Mouse (Mus musculus) heart, adult 8-10 months (tissue): ENCODE results near the gene Aagab. TPM values are rescaled to one million over a fixed set of nuclear protein-coding genes. Genes with fewer than 3 reads are reported as not detected.

ENCODE experiments used
- DNase-seq: peaks from one replicate; pipeline ENCODE4 v3.0.0; 2022; ENCODE audit warnings: low spot score
- total RNA-seq, 4 experiments: library from RNA; stranded (reverse); gene quantifications; 2 replicates each; pipeline ENCODE4 v1.2.4; 2022

Aagab gene
- 10 to 100 TPM; 14.6 to 23.9 (median 20.2) TPM for total RNA-seq

DNA sequence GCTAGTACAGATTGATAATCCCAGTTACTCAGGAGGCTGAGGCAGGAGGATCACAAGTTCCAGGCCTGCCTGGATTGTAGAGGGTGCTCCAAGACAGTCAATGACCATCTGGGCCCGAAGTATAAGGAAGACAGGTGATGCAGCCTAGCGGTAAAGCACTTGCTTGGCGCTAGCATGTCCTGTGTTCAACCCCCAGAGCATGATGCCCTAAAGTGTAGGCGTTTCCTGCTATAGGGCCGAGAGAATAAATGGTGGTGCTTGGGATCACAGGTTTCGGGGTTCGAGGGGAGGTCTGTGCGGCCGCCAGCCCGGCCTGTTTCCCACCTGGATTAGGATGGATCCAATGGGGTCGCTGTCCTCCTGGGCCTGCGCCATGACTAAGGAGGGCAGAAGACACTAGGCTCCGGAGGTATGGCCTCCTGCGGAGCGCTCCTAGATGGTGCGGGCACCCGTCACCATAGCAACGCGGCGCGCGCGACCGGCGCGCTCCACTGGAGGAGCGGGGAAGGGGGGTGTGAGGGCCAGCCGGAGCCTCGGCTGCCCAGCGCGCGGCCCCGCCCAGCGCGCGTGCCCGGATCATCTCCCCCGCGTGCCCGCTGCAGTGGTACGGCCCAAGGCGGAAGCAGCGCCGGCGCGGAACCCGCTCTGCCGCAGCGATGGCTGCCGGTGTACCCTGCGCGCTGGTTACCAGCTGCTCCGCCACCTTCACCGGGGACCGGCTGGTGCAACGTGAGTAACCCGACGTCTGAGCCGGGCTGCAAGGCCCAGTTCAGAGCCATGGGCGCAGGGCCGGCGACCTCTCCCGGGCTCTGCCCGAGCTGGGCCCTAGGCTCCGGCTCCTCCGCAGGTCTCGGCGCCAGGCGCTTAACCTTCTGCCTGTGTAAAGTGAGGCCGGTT is at the start of gene Aagab, which contains the start of gene Iqch:
Aagab (plus strand) TSS at position 618 of the 897 bp plus-strand sequence.
Iqch (minus strand) TSS at position 451 of the 897 bp plus-strand sequence.
- DNase-seq, result peak; percentile 92

DNA sequence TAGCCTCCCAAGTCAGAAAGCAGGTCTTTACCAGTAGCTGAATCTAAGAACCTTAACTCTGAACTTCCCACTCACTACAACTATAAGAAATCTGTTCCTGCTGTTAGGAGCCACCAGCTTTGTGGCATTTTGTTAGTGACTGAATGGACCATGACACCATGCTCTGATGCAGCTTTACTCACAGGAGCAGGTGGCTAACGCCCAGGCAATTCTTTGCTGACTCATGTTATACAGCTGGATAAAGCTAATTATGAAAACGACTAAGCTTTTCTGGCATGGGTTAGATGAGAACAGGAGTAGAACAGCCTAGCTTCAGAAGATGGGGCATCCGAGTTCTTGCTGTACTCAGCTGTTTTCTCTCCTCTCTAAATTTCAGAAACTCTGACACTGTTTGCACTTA is 48.8 kb upstream of the Aagab start:
- no peak for DNase-seq

DNA sequence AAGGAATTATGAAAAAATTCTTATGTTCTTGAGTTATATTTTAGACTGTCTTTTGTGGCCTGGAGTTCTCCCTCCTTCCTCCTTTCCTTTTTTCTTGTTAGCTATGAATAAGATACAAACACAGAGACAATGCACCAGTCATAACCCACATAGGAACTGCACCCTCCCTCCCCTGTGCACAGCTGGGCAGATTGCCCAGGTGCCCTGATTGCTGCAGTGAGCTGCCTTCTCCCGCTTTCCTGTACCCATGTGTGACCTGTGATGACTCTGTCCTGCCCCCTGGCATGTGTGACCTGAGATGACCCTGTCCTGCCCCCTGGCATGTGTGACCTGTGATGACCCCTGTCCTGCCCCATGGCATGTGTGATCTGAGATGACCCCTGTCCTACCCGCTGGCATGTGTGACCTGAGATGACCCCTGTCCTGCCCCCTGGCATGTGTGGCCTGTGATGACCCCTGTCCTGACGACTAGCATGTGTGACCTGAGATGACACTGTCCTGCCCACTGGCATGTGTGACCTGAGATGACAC is 46.9 kb upstream of the Aagab start:
- DNase-seq, result no peak

DNA sequence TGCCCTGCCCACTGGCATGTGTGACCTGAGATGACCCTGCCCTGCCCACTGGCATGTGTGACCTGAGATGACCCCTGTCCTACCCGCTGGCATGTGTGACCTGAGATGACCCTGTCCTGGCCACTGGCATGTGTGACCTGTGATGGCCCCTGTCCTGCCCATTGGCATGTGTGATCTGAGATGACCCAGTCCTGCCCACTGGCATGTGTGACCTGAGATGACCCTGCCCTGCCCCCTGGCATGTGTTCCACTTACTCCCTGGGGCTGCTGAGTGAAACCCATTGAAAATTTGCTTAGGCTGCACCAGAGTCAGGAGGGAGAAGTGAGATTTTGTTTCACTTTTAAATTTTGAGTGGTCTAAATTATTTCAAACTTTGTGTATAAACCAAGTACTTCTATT is 46.1 kb upstream of the Aagab start:
- DNase-seq, result no peak

DNA sequence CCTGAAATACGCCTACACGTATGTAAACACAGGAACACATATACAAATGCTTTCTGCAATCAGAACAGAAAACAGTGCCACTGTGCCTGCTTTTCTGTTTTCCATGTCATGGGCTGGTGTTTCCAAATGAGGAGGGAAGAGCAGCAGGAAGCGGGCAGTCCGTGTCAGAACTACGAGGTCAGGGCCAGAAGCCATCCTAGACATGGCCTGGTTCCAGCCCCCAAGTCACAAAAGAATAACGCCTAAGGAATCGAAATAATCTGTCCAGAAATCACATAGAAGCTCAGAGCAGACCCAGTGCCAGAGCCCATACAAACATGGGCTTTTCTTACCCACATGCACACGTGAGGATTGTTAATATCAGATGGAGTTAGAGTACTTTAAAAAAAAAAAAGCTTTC is 45.5 kb upstream of the Aagab start:
- no peak for DNase-seq

DNA sequence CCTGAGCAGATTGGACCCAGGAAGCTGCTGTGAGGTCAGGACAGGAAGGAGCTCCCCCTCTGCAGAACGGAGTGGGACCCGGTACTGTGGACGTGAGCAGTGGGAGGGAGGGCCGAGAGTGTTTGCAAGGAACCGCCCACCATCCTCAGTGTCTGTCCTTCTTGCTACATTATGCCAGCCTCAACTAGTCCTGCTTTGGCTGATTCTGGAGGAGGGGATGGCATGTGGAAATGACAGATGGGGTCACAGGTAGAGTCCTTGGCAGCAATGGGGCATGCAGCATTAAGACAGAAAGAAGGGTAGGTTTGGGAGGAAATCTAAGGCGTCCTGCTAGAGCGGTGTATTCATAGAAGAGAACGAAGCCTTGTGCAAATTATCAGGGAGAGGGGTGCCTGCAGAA is 40.5 kb upstream of the Aagab start:
- no peak for DNase-seq

DNA sequence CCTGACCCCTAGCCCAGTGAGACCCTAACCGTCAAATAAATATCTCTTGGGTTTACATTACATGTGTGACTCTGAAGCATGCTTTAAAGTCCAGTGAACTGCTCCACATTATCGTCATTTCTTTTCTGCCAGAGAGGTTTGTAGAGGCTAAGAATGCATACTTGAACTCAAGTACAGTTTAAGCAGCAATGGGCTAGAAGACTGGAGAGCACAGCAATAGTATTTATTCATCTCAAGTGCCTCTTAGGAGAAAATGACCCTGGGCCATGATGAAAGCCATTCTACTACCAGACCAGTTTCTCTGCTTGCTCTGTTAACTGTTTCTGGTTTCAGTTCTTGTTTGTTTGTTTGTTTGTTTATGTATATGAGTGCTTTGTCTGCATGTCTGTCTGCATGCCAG is 39.0 kb upstream of the Aagab start:
- DNase-seq, result no peak

DNA sequence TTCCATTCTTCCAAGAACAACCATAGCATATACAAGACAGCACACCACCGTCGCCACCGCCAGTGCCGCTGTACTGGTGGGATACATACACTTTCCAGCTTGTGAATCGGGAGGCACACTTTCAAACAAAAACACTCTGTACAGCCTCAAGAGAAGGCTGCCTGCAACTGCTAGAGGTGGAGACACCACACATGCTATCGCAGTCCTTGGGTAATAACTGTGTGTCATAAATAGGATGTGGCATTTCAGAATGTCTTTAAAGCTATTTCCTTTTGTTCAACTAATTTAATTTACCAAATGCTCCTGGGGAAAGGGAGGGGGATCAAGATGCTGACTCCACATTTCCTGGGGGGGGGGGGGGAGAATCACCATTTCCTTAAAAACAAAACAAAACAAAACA is 34.1 kb upstream of the Aagab start:
- DNase-seq, result no peak

DNA sequence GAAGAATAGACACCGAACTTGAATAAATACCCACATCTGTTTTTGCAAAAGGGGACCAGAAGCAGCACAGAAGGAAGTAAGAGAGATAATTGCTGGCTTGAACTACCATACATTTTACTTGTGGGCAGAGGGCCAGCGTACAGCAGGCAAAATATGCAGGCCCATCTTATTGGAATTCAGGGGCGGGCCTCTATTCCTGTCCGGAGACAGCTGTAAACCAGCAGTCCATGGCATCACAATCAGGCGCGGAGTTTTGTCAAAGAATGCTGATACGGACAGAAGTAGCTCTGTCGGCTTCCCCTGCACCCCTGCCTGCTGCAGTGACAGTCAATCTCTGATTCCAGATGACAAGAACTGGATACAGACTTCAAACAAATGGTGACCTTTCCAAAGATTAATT is 33.7 kb upstream of the Aagab start:
- DNase-seq, result no peak

DNA sequence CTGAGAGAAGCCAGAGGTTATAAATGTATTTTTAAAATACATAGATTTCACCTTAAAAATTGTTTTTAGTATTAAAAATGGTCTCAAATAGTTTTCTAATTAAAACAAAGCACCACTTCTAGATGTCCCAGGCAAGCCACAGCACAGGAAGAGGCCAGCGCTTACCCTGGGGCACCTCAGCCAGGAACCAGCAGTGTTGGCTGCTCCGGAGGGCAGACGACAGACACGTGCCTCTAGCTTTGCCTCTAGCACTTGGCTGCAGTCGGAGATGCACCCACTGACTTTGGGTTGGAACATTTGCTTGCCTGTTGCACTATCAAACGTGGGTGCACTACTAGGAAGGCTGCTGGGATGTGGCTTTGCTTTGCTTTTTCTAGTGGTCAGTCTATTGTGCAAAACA is 30.6 kb upstream of the Aagab start:
- no peak for DNase-seq

DNA sequence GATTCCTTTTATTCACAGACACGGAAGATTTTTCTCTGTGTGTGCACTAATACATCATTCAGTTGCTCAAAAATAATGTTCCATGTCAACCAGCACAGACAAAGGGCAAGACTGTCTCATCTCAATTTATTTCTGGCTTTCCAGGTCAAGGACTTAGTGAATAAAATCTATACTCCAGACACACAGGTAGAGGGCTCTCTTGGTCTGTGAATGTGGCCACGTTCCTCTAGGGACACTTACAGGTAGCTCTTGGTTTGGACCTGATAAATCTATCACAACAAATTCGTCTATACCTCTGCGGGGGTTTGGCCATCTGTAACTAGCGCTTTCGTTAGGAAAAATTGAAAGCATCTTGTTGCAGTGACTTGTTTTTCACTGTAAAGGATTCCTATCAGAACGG is 29.6 kb upstream of the Aagab start:
- DNase-seq, result no peak

DNA sequence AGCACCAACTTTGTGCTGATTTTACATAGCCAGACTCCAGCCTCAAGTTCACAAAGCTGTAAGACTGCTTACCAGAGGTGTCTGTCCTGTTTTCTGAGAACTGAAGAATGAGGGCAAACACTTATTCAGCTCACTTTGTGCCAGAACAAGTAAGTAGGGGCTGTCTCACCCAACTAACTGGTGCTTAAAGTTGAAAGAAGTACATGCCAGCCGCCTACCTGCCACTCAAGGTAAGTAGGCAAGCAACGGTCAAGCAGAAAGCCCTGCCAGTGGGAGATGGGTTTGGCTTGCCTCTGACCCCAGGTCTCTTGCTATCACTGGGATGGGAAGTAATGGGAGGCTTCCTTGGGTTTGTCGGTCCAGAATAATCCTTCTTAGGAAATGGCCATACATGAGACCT is 25.0 kb upstream of the Aagab start:
- DNase-seq, result no peak

DNA sequence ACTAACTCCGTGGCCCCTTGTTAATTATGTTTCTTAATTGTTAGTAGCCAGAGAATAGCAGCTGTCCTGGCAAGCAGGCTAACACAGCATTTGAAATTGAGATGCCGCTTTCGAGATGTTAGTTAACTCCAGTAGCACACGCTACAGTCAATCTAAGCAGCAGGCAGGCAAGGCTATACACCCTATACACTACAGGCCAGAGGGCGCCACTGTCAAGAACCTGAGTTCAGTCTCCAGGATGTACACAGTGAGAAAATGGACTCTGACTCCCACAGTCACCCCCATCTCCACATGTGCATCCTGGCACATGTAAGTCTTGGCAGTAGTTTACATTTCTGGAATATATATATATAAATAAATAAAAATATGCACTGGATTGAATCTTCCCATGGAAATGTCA is 22.8 kb upstream of the Aagab start:
- no peak for DNase-seq

DNA sequence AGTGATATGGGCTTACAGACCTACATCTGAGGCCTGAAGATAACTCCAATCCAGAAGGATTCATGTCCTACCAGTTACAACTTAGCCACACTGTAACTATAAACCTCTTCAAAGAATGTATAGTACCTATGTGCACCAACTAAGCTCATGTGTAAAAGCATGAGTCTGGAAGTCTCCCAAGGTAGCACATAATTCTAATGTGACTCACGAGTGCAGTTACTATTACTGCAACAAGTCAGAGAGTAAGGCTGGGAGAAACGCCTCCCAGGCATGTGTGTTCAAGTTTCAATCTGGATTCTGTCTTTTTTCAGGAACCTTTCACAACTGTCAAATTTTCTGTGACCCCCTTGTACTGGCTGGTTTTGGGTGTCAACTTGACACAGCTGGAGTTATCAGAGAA is 22.4 kb upstream of the Aagab start:
- DNase-seq, result no peak

DNA sequence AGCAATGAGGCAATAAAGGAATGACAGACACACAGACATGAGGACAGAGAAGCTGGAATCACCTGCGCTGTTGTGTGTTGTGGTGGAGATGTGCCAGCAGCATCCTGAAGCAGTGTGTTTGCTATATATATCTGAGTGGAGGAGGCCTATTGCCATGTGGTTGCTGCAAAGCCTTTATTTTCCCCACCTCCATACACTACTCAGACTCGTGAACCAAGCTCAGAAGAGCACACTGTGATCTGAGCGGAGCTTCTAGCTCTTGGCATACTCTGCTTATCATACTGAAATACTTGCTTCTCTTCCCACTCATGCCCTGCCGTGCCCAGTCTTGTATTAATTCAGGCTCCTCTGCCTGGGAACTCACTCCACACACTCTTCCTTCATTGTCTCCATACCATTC is 20.7 kb upstream of the Aagab start:
- no peak for DNase-seq

DNA sequence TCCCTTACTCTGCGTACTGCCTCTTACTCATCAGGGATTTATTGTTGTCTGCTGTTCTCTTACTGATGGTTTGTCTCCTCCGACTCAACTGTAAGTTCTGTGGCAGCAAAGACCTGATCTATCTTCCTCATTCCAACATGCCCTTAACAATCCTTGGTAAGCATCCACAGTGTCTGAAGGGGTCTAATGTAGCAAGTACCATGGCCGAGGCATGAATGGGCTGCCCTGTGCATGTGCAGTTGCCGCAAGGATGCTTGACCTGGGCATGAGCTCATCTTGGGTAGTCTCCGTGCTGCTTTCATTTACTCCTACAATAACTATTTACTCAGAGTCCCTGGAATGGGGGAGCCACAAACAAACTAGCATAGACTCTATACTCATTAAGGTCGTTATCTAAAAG is 17.2 kb upstream of the Aagab start:
- no peak for DNase-seq

DNA sequence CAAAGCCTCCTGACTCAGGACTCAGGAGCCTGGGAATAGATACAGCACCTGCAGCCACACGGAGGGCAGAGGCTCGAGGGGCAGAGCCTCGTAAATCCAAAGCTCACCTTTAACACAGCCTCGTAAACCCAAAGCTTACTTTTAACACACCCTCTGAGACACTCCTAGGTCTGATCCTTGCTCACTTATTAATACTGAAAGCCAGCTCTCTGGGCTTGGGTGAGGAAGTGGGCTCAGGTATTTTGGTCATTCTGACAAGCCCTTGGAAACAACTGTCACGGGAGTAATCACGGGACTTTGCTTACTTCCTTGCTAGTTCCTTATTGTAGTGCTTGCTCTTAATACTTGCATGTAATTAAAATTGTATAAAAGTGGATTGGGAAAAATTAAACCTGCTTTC is 13.3 kb upstream of the Aagab start:
- DNase-seq, result no peak

DNA sequence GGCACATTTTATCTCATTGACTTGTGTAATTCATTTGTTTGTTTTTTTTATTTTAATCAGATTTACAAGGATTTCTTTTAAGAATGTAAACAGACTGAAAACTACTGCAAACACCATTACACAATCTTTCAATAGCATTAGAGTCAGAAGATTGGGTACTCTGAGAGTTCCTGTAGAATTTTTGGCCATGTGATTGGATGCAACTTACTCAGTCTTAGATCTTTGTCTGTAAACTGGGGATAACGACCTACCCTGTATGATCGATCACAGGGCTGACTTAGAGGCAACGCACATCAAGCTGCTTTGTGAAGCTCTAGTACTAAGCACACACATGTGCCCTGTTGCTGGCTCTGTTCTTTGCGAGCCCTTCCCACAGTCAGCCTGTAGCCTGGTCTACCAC is 11.9 kb upstream of the Aagab start:
- DNase-seq, result no peak

DNA sequence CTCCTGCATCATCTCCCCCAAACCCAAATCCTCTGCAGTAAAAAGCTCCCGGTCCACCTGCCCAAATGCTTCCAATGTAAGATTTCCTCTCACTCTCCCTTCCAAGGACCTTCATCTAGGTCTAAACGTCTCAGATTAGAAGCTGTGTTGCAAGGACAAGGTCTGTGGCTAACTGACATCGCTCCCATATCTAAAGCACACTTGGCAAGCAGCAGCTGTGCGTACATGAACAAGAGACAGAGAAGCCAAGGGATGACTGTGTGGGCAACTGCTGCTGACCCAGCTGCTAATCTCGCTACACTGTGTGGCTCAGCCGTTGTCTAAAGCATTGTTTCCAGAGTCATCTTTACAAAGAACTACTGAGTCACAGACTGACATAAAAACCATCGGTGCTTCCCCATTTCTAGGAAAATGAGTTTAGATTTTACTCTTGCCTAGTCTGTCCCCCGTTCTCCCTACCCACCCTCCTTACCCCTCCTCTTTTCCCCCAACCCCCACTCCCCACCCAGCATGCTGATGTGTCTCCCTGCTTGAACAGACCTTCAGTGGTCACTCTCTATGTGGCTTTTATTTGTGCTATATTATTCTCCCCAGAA is 10.7 kb upstream of the Aagab start:
- no peak for DNase-seq

DNA sequence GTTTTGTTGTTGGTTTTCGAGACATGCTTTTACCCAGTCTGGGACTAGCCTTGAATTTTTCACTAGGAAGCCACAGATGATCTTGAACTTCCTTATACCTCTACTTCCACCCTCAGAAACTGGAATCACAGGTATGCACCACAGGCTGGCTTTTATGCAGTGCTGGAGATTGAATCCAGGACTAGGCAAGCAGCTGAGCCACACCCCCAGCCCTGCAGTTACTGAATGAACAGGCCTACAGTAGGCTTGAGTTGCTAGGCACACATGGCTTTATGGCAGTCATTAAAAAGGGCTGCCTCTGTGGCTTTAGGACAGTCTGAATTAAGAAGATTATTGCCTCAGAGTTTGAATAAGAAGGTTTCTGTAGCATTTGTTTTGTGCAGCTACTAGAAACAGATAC is 7.4 kb upstream of the Aagab start:
- DNase-seq, result no peak

DNA sequence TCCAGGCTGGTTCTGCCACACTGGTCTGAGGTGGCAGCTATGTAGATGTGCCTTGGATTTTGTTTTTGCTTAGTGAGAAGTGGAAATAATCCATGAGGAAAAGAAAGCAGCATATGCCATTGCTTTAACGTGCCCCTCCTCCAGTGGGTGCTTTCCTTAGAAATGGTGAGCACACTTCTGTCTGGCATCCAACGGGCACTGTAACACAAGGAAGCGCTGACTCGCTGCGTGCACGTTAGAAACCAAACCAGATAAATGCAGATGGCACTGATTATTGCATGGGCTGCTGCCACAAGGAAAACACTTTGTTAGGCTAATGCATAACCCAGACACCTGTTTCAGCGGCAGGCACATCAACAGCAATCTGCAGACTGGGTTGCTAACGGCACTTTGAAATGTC is 6.8 kb upstream of the Aagab start:
- DNase-seq, result no peak

DNA sequence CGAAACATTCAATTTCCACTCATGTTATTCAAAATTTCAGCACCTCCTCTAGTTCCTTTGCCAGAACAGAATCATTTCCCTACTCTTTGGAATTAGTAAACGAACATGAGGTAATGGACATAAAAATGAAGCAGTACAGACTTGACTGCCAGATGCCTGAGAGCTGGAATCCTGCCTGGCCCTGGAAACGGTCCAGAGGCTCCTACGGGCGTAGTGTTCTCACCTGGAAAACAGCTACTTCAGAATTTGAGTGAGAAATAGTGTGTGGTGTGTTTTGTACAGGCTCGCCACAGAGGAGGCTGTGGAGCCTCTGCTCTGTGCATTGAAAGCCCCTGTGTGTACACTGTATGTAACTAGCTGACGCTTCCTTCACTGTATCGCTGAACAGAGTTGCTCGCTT is 5.8 kb upstream of the Aagab start:
- no peak for DNase-seq

DNA sequence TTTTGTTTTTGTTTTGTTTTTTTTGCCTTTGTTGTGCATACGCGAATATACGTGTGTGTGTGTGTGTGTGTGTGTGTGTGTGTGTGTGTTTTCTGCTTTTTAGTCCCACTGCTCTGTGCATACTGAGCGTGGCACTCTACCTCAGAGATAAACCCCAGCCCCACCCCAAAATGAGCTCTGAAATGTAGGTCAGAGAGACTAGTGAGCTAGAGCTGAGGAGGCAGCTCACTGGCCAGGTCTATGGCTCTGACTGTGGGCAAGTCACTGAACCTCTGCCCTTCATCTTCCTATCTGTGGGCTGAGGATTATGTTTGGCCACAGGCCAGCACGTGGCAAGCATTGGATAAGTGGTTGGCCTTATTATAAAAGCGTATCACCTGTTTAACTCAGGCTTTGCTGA is 1.4 kb downstream of the Aagab start:
- no peak for DNase-seq
